Mouse (Mus musculus): ENCODE results near the gene Dcdc2a. TPM values are rescaled to one million over a fixed set of nuclear protein-coding genes. Genes with fewer than 3 reads are reported as not detected.

Gene Dcdc2a
- polyA plus RNA-seq (2012; rRNA removed), result 2.9 and 3.8 TPM in 2 replicates

GRCm38 (mm10) chr13:25055873-25056667 lies at the start of gene Dcdc2a:
Gene Dcdc2a, plus strand, starts transcription at chr13:25056004.

GRCm38 (mm10) chr13:25019793-25020539 lies 35.8 kb upstream of the Dcdc2a start, which contains the start of gene Mrs2:
Gene Mrs2, minus strand, starts transcription at chr13:25020379.

Other genes starting within 250 kb of the Dcdc2a start
- gene Acot13, start 224.5 kb upstream of the Dcdc2a start, polyA plus RNA-seq (2012; rRNA removed), result 22.0 and 47.7 TPM in 2 replicates
- 83.3 and 91.0 TPM in 2 replicates for gene Tdp2, start 224.3 kb upstream of the Dcdc2a start, polyA plus RNA-seq (2012; rRNA removed)
- 0.47 and 1.3 TPM in 2 replicates for gene D130043K22Rik, start 210.9 kb upstream of the Dcdc2a start, polyA plus RNA-seq (2012; rRNA removed)
- 10.8 and 12.1 TPM in 2 replicates for gene Aldh5a1, start 118.3 kb upstream of the Dcdc2a start, polyA plus RNA-seq (2012; rRNA removed)
- 0.31 and 0.43 TPM in 2 replicates for gene Gpld1, start 112.9 kb upstream of the Dcdc2a start, polyA plus RNA-seq (2012; rRNA removed)
- 34.8 and 35.4 TPM in 2 replicates for gene Mrs2, start 35.6 kb upstream of the Dcdc2a start, polyA plus RNA-seq (2012; rRNA removed)
- 3.4 and 4.6 TPM in 2 replicates for gene Nrsn1, start 214.5 kb downstream of the Dcdc2a start, polyA plus RNA-seq (2012; rRNA removed)